Mouse (Mus musculus) stomach, postnatal 0 days (tissue): Measurements from ENCODE around the gene Limk1.

ENCODE experiments used
- CTCF ChIP-seq: IDR thresholded peaks from 2 replicates; pipeline ENCODE4 v1.5.1; 2016; ENCODE audit warnings: antibody characterized with exemption, low read depth, mild to moderate bottlenecking, moderate library complexity
- EP300 ChIP-seq: optimal IDR thresholded peaks from 2 replicates; pipeline ENCODE3; 2016; ENCODE audit warnings: antibody characterized with exemption

DNA sequence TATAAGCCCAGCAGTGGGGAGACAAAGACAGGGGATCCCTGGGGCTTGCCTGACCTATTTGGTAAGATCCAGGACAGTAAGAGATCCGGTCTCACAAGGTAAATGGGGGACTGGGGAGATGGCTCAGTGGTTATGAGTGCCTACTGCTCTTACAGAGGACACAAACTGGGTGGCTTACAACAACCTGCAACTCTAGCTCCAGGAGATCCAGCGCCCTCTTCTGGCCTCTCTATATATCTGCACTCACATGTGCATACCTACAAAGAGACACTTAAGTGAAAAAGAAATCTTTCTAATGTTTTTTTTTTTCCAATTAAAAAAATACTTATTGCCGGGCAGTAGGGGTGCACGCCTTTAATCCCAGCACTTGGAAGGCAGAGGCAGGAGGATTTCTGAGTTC lies 41.9 kb downstream of the Limk1 start:
- no peak for TF ChIP-seq CTCF
- no peak for TF ChIP-seq EP300
